Mouse (Mus musculus): ENCODE results near the gene Gm4201. TPM values are rescaled to one million over a fixed set of nuclear protein-coding genes. Genes with fewer than 3 reads are reported as not detected.

Gm4201 gene
- not detected for total RNA-seq (2023)

GRCm38 (mm10) chr7:22565243-22565642, at the start of gene Gm4201:
Gene Gm4201 (minus strand): TSS chr7:22565343.

GRCm38 (mm10) chr7:22588027-22588426, 22.9 kb upstream of the Gm4201 start, which contains the start of gene Gm4565:
Gene Gm4565 (minus strand): TSS chr7:22588127.

DNA sequence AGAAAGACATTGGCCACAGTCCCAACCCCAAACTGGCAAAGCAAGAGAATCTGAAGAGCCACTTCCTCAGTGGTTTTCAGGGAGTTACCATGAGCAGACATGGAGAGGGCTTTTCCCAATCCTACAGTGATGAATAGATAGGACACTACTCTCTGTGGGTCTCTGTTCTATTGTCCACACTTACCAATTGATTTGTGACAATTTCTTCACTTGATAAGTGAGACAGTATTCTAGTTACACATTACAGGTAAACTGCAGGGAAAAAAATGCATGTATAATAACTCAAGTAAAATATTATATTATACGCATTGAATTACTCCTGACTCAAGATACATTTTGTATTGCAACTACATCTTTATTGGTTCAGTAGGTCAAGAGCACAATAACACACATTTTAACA, 30.4 kb downstream of the Gm4201 start, which contains the start of gene Gm8677:
TSS of gene Gm8677 (minus strand) at position 101 of the 400 bp plus-strand sequence.

GRCm38 (mm10) chr7:22522667-22523066, 42.5 kb downstream of the Gm4201 start, which contains the start of gene Vmn1r152:
Gene Vmn1r152 (plus strand): TSS chr7:22522967.

Other genes starting within 250 kb of the Gm4201 start
- gene Gm4187, start 235.6 kb downstream of the Gm4201 start, total RNA-seq (2023): not detected
- gene Gm8660, start 194.3 kb downstream of the Gm4201 start, total RNA-seq (2023): not detected
- gene Vmn1r148, start 151.8 kb downstream of the Gm4201 start, total RNA-seq (2023): not detected
- gene Vmn1r149, start 127.1 kb downstream of the Gm4201 start, total RNA-seq (2023): not detected
- not detected for gene Gm10665, start 101.3 kb downstream of the Gm4201 start, total RNA-seq (2023)
- not detected for gene Vmn1r151, start 65.7 kb downstream of the Gm4201 start, total RNA-seq (2023)
- gene Vmn1r152, start 42.4 kb downstream of the Gm4201 start, total RNA-seq (2023): not detected
- gene Gm8677, start 30.5 kb downstream of the Gm4201 start, total RNA-seq (2023): not detected
- not detected for gene Gm4565, start 22.8 kb upstream of the Gm4201 start, total RNA-seq (2023)
- gene Vmn1r155, start 92.7 kb upstream of the Gm4201 start, total RNA-seq (2023): not detected
- gene Gm8693, start 127.0 kb upstream of the Gm4201 start, total RNA-seq (2023): not detected
- gene Gm4567, start 154.4 kb upstream of the Gm4201 start, total RNA-seq (2023): not detected
- gene Vmn1r157, start 196.4 kb upstream of the Gm4201 start, total RNA-seq (2023): not detected
- gene Vmn1r158, start 225.4 kb upstream of the Gm4201 start, total RNA-seq (2023): not detected

Measured in neutrophil, adult 83 days (primary cell).